Comparison of ENCODE assay signal across 15 mouse cellular contexts in genomic region chr9:84375746-84376145, GRCm38 (mm10).
"Had no signal": no experiment of that assay in that cellular context is flagged by ENCODE, and none has a peak within 500 bp of the region (broad histone marks: within the 10 kb centered on the region; RNA-seq: fewer than 3 reads in every experiment).

No protein-coding gene starts in this region.

- H3K9ac ChIP-seq: neural tube, embryonic 15.5 days; stomach, embryonic 15.5 days had no signal

- H3K4me2 ChIP-seq: neural tube, embryonic 15.5 days; stomach, embryonic 15.5 days had no signal

- H3K4me3 ChIP-seq: neural tube, embryonic 15.5 days; stomach, embryonic 15.5 days had no signal

- H3K27me3 ChIP-seq: neural tube, embryonic 15.5 days; stomach, embryonic 15.5 days had no signal

- DNase-seq: retina, postnatal 1 day; right cerebral cortex, adult 18-20 months; right cerebral cortex, postnatal 14 days; right cerebral cortex, postnatal 25 days; right cerebral cortex, postnatal 4 days; spleen, adult 18-20 months; thymus, adult 18-20 months; thymus, adult 2 months; thymus, postnatal 14 days; thymus, postnatal 25 days; thymus, postnatal 36 days; thymus, postnatal 4 days had no signal

- H3K27ac ChIP-seq: neural tube, embryonic 15.5 days; stomach, embryonic 15.5 days; stomach, postnatal 0 days had no signal

- H3K9me3 ChIP-seq: neural tube, embryonic 15.5 days; stomach, embryonic 15.5 days had no signal

- H3K4me1 ChIP-seq: neural tube, embryonic 15.5 days; stomach, embryonic 15.5 days had no signal

- H3K36me3 ChIP-seq: neural tube, embryonic 15.5 days; stomach, embryonic 15.5 days had no signal
